Mouse (Mus musculus): ENCODE results near the gene Sp3.

- TF ChIP-seq CTCF (IDR thresholded peaks at IDR 0.05; ENCODE audit: low read depth) (no peak), EP300 (IDR thresholded peaks at IDR 0.05; ENCODE audit: low read depth) (no peak)
Measured at GRCm38 (mm10) chr2:73028019-73028418, 47.8 kb upstream of the Sp3 start.

Measured in heart, postnatal 0 days (tissue).